Mouse (Mus musculus) megakaryocyte, embryonic 14.5 days (primary cell): ENCODE measurements at regions not wholly inside any gene's neighbourhood (a gene's known extent, or its start where the extent isn't known, plus 50 kb on each side); places are given as distances from the start of the nearest gene placed in this dataset.

Source experiments
- FLI1 ChIP-seq: IDR thresholded peaks from 2 replicates; pipeline ENCODE4 v1.6.1; 2012; ENCODE audit warnings: low read length, inconsistent platforms, mixed read lengths
- GATA1 ChIP-seq: IDR thresholded peaks from 3 replicates; pipeline ENCODE4 v1.6.1; 2012; ENCODE audit warnings: mixed read lengths, low read length, inconsistent platforms, borderline replicate concordance

- TF ChIP-seq FLI1 (no peak), GATA1 (no peak)
Measured at GRCm38 (mm10) chr13:107932423-107933032, 111.7 kb upstream of the Smim15 start.
